Mouse (Mus musculus): ENCODE measurements around the gene Rab5c. TPM values are rescaled to one million over a fixed set of nuclear protein-coding genes. Genes with fewer than 3 reads are reported as not detected.

Rab5c gene
- polyA plus RNA-seq (2014; fragmentation: Nextera tagmentation; extraction: Ambion mirVana) = 76.6 and 87.5 TPM in 2 replicates

- peak; percentile 98 for DNase-seq (ENCODE audit: low spot score)
- peak within 1 kb of the TSS; percentile 79 for H3K4me2 ChIP-seq (replicated peaks; ENCODE audit: low read depth, low read length)
- 0 out of 2 replicates have a peak within 1 kb of the TSS, but pooled peaks have one; percentile 17 for H3K27ac ChIP-seq (ENCODE audit: low read depth, low read length)
- 0 out of 2 replicates have a peak, but pooled peaks cover under 1% of the 10 kb centered on the region for H3K36me3 ChIP-seq (ENCODE audit: control insufficient read depth, insufficient read depth, low read length)
- peak within 1 kb of the TSS; percentile 97 for H3K9ac ChIP-seq (ENCODE audit: low read depth, low read length)
- H3K4me1 ChIP-seq (replicated peaks; ENCODE audit: control insufficient read depth, insufficient read depth, low read length) = peaks cover 3% of the 10 kb centered on the region; the same call in 1 of the 2 replicates
- H3K27me3 ChIP-seq (ENCODE audit: control insufficient read depth, insufficient read depth, low read length) = no peaks in the 10 kb centered on the region
- peak; percentile 98 for ATAC-seq (ENCODE audit: low FRiP score)
- H3K4me3 ChIP-seq (ENCODE audit: low read depth, low read length) = peak within 1 kb of the TSS; percentile 97
- WGBS = under 1% methylated on average over 38 of the region's 39 CpGs
- no peaks in the 10 kb centered on the region for H3K9me3 ChIP-seq (ENCODE audit: control insufficient read depth, low read length)
Observed at GRCm38 (mm10) chr11:100738066-100738604, at the start of gene Rab5c. TSS of gene Rab5c (minus strand) at chr11:100738215.

GRCm38 (mm10) chr11:100785774-100786173 lies 47.8 kb upstream of the Rab5c start:
- DNase-seq (ENCODE audit: low spot score) (no peak), ATAC-seq (ENCODE audit: low FRiP score) (no peak)
- Histone ChIP-seq H3K9me3 (ENCODE audit: control insufficient read depth, low read length) (no peaks in the 10 kb centered on the region), H3K36me3 (ENCODE audit: control insufficient read depth, insufficient read depth, low read length) (no peaks in the 10 kb centered on the region), H3K4me2 (replicated peaks; ENCODE audit: low read depth, low read length) (no peak overlapping the region), H3K9ac (ENCODE audit: low read depth, low read length) (no peak overlapping the region), H3K27me3 (ENCODE audit: control insufficient read depth, insufficient read depth, low read length) (no peaks in the 10 kb centered on the region), H3K27ac (ENCODE audit: low read depth, low read length) (no peak overlapping the region), H3K4me1 (replicated peaks; ENCODE audit: control insufficient read depth, insufficient read depth, low read length) (no peaks in the 10 kb centered on the region), H3K4me3 (ENCODE audit: low read depth, low read length) (no peak overlapping the region)
- 96% methylated on average over 2 of the region's 2 CpGs for WGBS

DNA sequence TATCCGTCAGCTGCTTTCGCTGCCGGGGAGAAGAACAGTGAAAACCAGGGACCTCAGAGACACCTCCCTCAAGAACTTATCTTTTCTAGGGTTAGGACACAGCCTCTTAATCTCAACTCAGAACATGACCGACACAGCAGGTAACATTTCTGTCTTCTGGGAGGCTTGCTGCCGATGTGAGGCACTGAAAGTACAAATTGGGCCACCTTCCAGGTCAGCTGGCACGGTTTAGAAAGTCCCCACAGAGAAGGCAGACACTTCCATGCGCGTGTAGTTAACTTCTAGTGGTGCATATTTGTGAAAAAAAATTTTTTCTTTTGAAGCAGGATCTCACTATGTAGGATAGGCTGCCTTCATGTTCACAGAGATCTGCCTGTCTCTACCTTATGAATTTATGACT lies 46.3 kb upstream of the Rab5c start:
- WGBS = 85% methylated on average over 8 of the region's 8 CpGs

GRCm38 (mm10) chr11:100782568-100782967 lies 44.6 kb upstream of the Rab5c start:
- Histone ChIP-seq H3K4me3 (ENCODE audit: low read depth, low read length) (no peak overlapping the region), H3K27ac (ENCODE audit: low read depth, low read length) (no peak overlapping the region)
- WGBS = 91% methylated on average over 13 of the region's 13 CpGs

More for the DNA sequence above, 46.3 kb upstream of the Rab5c start:
- Histone ChIP-seq H3K36me3 (ENCODE audit: control insufficient read depth, insufficient read depth, low read length) (no peaks in the 10 kb centered on the region), H3K4me1 (replicated peaks; ENCODE audit: control insufficient read depth, insufficient read depth, low read length) (no peaks in the 10 kb centered on the region), H3K9me3 (ENCODE audit: control insufficient read depth, low read length) (no peaks in the 10 kb centered on the region), H3K4me3 (ENCODE audit: low read depth, low read length) (no peak overlapping the region), H3K9ac (ENCODE audit: low read depth, low read length) (no peak overlapping the region), H3K27ac (ENCODE audit: low read depth, low read length) (no peak overlapping the region), H3K4me2 (replicated peaks; ENCODE audit: low read depth, low read length) (no peak overlapping the region), H3K27me3 (ENCODE audit: control insufficient read depth, insufficient read depth, low read length) (no peaks in the 10 kb centered on the region)
- ATAC-seq (ENCODE audit: low FRiP score) (no peak), DNase-seq (ENCODE audit: low spot score) (no peak)

DNA sequence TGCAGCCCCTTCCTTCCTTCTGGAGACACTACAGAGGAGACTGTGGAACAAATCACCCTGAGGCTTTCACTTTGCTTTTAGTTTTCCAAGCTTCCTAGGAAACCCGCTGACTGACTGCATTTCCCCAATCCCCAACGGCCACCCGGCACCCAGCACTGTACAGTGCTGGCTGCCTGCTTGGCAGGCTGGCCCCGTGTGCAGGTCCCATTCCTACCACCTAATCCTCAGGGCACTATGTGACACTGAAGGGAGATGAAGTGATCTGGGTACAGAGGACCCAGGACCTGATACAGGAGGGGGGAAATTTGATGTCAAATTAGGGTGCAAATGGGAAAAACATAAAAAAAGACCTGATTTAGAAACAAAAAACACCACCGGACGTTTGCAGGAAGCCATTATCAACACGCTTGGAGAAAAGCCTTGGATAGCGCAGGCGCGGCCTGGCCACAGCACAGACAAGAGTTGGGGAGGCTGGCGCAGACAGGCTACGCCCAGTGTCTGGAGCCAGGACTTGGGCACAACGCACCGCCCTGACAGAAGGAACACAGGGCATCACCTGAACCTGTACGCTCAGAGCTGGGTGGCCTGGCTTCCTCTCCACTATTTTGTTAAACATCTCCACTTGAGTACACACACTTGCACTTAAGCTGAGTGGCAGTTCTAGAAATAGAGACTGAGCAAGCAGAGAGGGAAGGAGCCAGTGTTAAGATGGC lies 43.9 kb upstream of the Rab5c start:
- Histone ChIP-seq H3K4me3 (ENCODE audit: low read depth, low read length) (no peak overlapping the region), H3K27ac (ENCODE audit: low read depth, low read length) (no peak overlapping the region), H3K9ac (ENCODE audit: low read depth, low read length) (no peak overlapping the region), H3K27me3 (ENCODE audit: control insufficient read depth, insufficient read depth, low read length) (no peaks in the 10 kb centered on the region), H3K36me3 (ENCODE audit: control insufficient read depth, insufficient read depth, low read length) (no peaks in the 10 kb centered on the region), H3K4me1 (replicated peaks; ENCODE audit: control insufficient read depth, insufficient read depth, low read length) (no peaks in the 10 kb centered on the region), H3K9me3 (ENCODE audit: control insufficient read depth, low read length) (no peaks in the 10 kb centered on the region), H3K4me2 (replicated peaks; ENCODE audit: low read depth, low read length) (no peak overlapping the region)
- DNase-seq (ENCODE audit: low spot score) (no peak), ATAC-seq (ENCODE audit: low FRiP score) (no peak)
- WGBS = 86% methylated on average over 15 of the region's 15 CpGs

More at GRCm38 (mm10) chr11:100782568-100782967, 44.6 kb upstream of the Rab5c start:
- H3K27me3 ChIP-seq (ENCODE audit: control insufficient read depth, insufficient read depth, low read length) = no peaks in the 10 kb centered on the region
- DNase-seq (ENCODE audit: low spot score) (no peak), ATAC-seq (ENCODE audit: low FRiP score) (no peak)
- H3K9ac ChIP-seq (ENCODE audit: low read depth, low read length) = no peak overlapping the region
- no peak overlapping the region for H3K4me2 ChIP-seq (replicated peaks; ENCODE audit: low read depth, low read length)
- no peaks in the 10 kb centered on the region for H3K36me3 ChIP-seq (ENCODE audit: control insufficient read depth, insufficient read depth, low read length)
- H3K4me1 ChIP-seq (replicated peaks; ENCODE audit: control insufficient read depth, insufficient read depth, low read length) = no peaks in the 10 kb centered on the region
- H3K9me3 ChIP-seq (ENCODE audit: control insufficient read depth, low read length) = no peaks in the 10 kb centered on the region

- Histone ChIP-seq H3K27me3 (ENCODE audit: control insufficient read depth, insufficient read depth, low read length) (no peaks in the 10 kb centered on the region), H3K27ac (ENCODE audit: low read depth, low read length) (no peak overlapping the region), H3K9ac (ENCODE audit: low read depth, low read length) (no peak overlapping the region), H3K4me2 (replicated peaks; ENCODE audit: low read depth, low read length) (no peak overlapping the region), H3K4me1 (replicated peaks; ENCODE audit: control insufficient read depth, insufficient read depth, low read length) (no peaks in the 10 kb centered on the region), H3K4me3 (ENCODE audit: low read depth, low read length) (no peak overlapping the region), H3K36me3 (ENCODE audit: control insufficient read depth, insufficient read depth, low read length) (no peaks in the 10 kb centered on the region), H3K9me3 (ENCODE audit: control insufficient read depth, low read length) (no peaks in the 10 kb centered on the region)
- DNase-seq (ENCODE audit: low spot score) = no peak
- ATAC-seq (ENCODE audit: low FRiP score) = no peak
- WGBS = 82% methylated on average over 8 of the region's 8 CpGs
Observed at GRCm38 (mm10) chr11:100780247-100780646, 42.2 kb upstream of the Rab5c start.

DNA sequence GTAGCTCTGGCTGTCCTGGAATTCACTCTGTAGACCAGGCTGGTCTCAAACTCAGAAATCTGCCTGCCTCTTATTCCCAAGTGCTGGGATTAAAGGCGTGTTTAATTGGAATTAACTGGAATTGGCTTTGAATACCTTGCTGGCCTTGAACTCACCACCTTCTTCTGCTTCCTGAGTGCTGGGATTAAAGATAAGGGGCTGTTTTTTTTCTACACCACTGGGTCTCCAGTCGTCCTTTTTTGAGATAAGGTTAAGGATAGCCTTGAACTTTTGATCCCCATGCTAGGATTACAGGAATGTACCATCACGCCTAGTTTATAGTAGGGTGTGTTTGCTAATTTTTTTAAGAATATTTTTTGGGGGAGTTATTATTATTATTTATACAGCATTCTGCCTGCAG lies 40.1 kb upstream of the Rab5c start:
- no peak overlapping the region for H3K4me2 ChIP-seq (replicated peaks; ENCODE audit: low read depth, low read length)
- DNase-seq (ENCODE audit: low spot score) = no peak

GRCm38 (mm10) chr11:100775921-100776320 lies 37.9 kb upstream of the Rab5c start:
- Histone ChIP-seq H3K4me1 (replicated peaks; ENCODE audit: control insufficient read depth, insufficient read depth, low read length) (no peaks in the 10 kb centered on the region), H3K4me3 (ENCODE audit: low read depth, low read length) (no peak overlapping the region), H3K9ac (ENCODE audit: low read depth, low read length) (no peak overlapping the region), H3K27me3 (ENCODE audit: control insufficient read depth, insufficient read depth, low read length) (no peaks in the 10 kb centered on the region), H3K27ac (ENCODE audit: low read depth, low read length) (no peak overlapping the region), H3K36me3 (ENCODE audit: control insufficient read depth, insufficient read depth, low read length) (no peaks in the 10 kb centered on the region), H3K9me3 (ENCODE audit: control insufficient read depth, low read length) (no peaks in the 10 kb centered on the region), H3K4me2 (replicated peaks; ENCODE audit: low read depth, low read length) (no peak overlapping the region)
- ATAC-seq (ENCODE audit: low FRiP score) (no peak), DNase-seq (ENCODE audit: low spot score) (no peak)
- WGBS = 84% methylated on average over 10 of the region's 10 CpGs

More for the DNA sequence above, 40.1 kb upstream of the Rab5c start:
- WGBS = 75% methylated on average over 3 of the region's 3 CpGs
- Histone ChIP-seq H3K27me3 (ENCODE audit: control insufficient read depth, insufficient read depth, low read length) (no peaks in the 10 kb centered on the region), H3K27ac (ENCODE audit: low read depth, low read length) (no peak overlapping the region), H3K9ac (ENCODE audit: low read depth, low read length) (no peak overlapping the region), H3K4me1 (replicated peaks; ENCODE audit: control insufficient read depth, insufficient read depth, low read length) (no peaks in the 10 kb centered on the region), H3K36me3 (ENCODE audit: control insufficient read depth, insufficient read depth, low read length) (no peaks in the 10 kb centered on the region), H3K4me3 (ENCODE audit: low read depth, low read length) (no peak overlapping the region), H3K9me3 (ENCODE audit: control insufficient read depth, low read length) (no peaks in the 10 kb centered on the region)
- no peak for ATAC-seq (ENCODE audit: low FRiP score)

- Histone ChIP-seq H3K4me3 (ENCODE audit: low read depth, low read length) (no peak overlapping the region), H3K4me2 (replicated peaks; ENCODE audit: low read depth, low read length) (no peak overlapping the region), H3K27me3 (ENCODE audit: control insufficient read depth, insufficient read depth, low read length) (no peaks in the 10 kb centered on the region), H3K9me3 (ENCODE audit: control insufficient read depth, low read length) (no peaks in the 10 kb centered on the region), H3K4me1 (replicated peaks; ENCODE audit: control insufficient read depth, insufficient read depth, low read length) (no peaks in the 10 kb centered on the region), H3K9ac (ENCODE audit: low read depth, low read length) (no peak overlapping the region), H3K36me3 (ENCODE audit: control insufficient read depth, insufficient read depth, low read length) (no peaks in the 10 kb centered on the region), H3K27ac (ENCODE audit: low read depth, low read length) (no peak overlapping the region)
- 88% methylated on average over 4 of the region's 4 CpGs for WGBS
- DNase-seq (ENCODE audit: low spot score) (no peak), ATAC-seq (ENCODE audit: low FRiP score) (no peak)
Observed at GRCm38 (mm10) chr11:100774261-100774660, 36.2 kb upstream of the Rab5c start.

Measured in hindbrain, embryonic 11.5 days (tissue).